Mouse (Mus musculus) forebrain, embryonic 12.5 days (tissue): Measurements from ENCODE around the gene Git1. TPM values are rescaled to one million over a fixed set of nuclear protein-coding genes. Genes with fewer than 3 reads are reported as not detected.

Experiments used
- ATAC-seq: fragments of 200-750 bp; cut with Nextera tagmentation; 2 replicates; pipeline ENCODE4 v1.8.0; 2017; ENCODE audit warnings: moderate TSS enrichment; ENCODE audit not compliant: low FRiP score
- H3K27ac ChIP-seq: fragments of 300-500 bp; sonication (generic); 2 replicates; pipeline ENCODE4 v1.5.1; 2016; ENCODE audit warnings: mild to moderate bottlenecking
- H3K27me3 ChIP-seq: fragments of 300-500 bp; sonication (generic); 2 replicates; pipeline ENCODE4 v1.6.1; 2016; ENCODE audit warnings: mild to moderate bottlenecking
- H3K36me3 ChIP-seq: fragments of 300-500 bp; sonication (generic); replicated peaks from 2 replicates; pipeline ENCODE4 v1.6.1; 2016; ENCODE audit warnings: mild to moderate bottlenecking
- H3K4me1 ChIP-seq: fragments of 300-500 bp; sonication (generic); 2 replicates; pipeline ENCODE4 v1.6.1; 2016
- H3K4me2 ChIP-seq: fragments of 300-500 bp; sonication (generic); 2 replicates; pipeline ENCODE4 v1.6.1; 2016; ENCODE audit warnings: mild to moderate bottlenecking, moderate library complexity
- H3K4me3 ChIP-seq: fragments of 300-500 bp; sonication (generic); replicated peaks from 2 replicates; pipeline ENCODE4 v1.5.1; 2016; ENCODE audit warnings: mild to moderate bottlenecking
- H3K9ac ChIP-seq: fragments of 300-500 bp; sonication (generic); 2 replicates; pipeline ENCODE4 v1.6.1; 2016; ENCODE audit warnings: mild to moderate bottlenecking
- H3K9me3 ChIP-seq: fragments of 300-500 bp; sonication (generic); 2 replicates; pipeline ENCODE4 v1.6.1; 2016
- WGBS: fragments of 180-500 bp; shearing (Covaris S2); methylation state at CpG from one replicate; pipeline ENCODE4 v1.1.7; 2016; 5-methylcytosine and 5-hydroxymethylcytosine counted together
- polyA plus RNA-seq: library from polyadenylated mRNA; unstranded; fragments of >200 nt; fragmentation: Nextera tagmentation; extraction: Ambion mirVana; gene quantifications from 2 replicates; pipeline ENCODE4 v1.2.1, GENCODE M21; 2016

Gene Git1
- polyA plus RNA-seq, 1 experiment from 2014 or later, result 14.6 TPM

DNA sequence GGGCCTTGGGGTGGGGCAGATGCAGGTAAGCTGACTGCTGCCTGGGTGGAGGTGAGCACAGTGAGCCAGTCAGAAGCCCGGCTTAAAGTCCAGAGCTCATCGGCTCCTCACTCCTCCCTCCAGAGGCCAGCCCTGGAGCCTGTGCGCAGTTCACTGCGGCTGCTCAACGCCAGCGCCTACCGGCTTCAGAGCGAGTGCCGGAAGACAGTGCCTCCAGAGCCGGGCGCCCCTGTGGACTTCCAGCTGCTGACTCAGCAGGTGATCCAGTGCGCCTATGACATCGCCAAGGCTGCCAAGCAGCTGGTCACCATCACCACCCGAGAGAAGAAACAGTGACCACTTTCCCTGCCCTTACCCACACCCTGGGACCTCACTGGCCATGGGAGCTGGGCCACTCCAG lies 12.9 kb downstream of the Git1 start:
- no peak for ATAC-seq
- WGBS, result 88% methylated on average over 14 of the region's 14 CpGs
- no peak overlapping the region for H3K4me2 ChIP-seq
- no peaks in the 10 kb centered on the region for H3K9me3 ChIP-seq
- no peak overlapping the region for H3K9ac ChIP-seq
- H3K4me3 ChIP-seq, result no peak overlapping the region
- H3K36me3 ChIP-seq, result peaks cover 63% of the 10 kb centered on the region
- H3K27me3 ChIP-seq, result 0 out of 2 replicates have a peak, but pooled peaks cover 3% of the 10 kb centered on the region
- H3K4me1 ChIP-seq, result peaks cover 8% of the 10 kb centered on the region
- 0 out of 2 replicates have a peak overlapping the region, but pooled peaks have one; percentile 8 for H3K27ac ChIP-seq

DNA sequence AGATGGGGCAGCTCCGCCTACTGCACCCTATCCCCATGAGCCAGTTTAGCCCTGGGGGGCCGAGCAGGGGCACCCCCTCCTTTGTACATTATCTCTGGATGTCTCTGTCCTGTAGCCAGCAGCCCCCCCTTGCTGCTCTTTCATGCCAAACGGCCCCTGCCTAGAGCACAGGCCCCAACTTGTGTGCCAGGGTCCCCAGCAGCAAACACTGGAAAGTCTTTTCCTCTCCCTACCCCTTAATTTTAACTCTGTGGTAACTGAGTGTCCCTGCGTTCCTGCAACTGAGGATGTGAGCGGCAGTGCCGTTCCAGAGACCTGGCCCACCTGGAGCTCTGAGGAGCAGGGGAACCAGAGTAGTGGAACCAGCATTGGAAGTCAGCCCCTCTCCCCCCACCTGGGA lies 13.6 kb downstream of the Git1 start:
- no peak for ATAC-seq

GRCm38 (mm10) chr11:77507426-77507825 lies 14.1 kb downstream of the Git1 start:
- H3K9ac ChIP-seq, result no peak overlapping the region

More for the DNA sequence above, 13.6 kb downstream of the Git1 start:
- Histone ChIP-seq H3K27me3 (0 out of 2 replicates have a peak, but pooled peaks cover 3% of the 10 kb centered on the region), H3K4me2 (no peak overlapping the region), H3K36me3 (peaks cover 62% of the 10 kb centered on the region), H3K4me3 (no peak overlapping the region), H3K9me3 (no peaks in the 10 kb centered on the region), H3K9ac (no peak overlapping the region), H3K27ac (no peak overlapping the region), H3K4me1 (peaks cover 9% of the 10 kb centered on the region)
- WGBS, result 87% methylated on average over 6 of the region's 6 CpGs

GRCm38 (mm10) chr11:77508068-77509021 lies 15.0 kb downstream of the Git1 start:
- Histone ChIP-seq H3K27ac (no peak overlapping the region), H3K36me3 (peaks cover 48% of the 10 kb centered on the region), H3K9ac (peak overlapping the region; percentile 44), H3K9me3 (no peaks in the 10 kb centered on the region), H3K4me3 (peak overlapping the region; percentile 31), H3K4me2 (peak overlapping the region; percentile 67), H3K27me3 (0 out of 2 replicates have a peak, but pooled peaks cover 3% of the 10 kb centered on the region), H3K4me1 (peaks cover 17% of the 10 kb centered on the region)
- WGBS, result 22% methylated on average over 49 of the region's 49 CpGs
- ATAC-seq, result peak; percentile 74

More at GRCm38 (mm10) chr11:77507426-77507825, 14.1 kb downstream of the Git1 start:
- Histone ChIP-seq H3K36me3 (peaks cover 58% of the 10 kb centered on the region), H3K27me3 (0 out of 2 replicates have a peak, but pooled peaks cover 3% of the 10 kb centered on the region), H3K4me3 (no peak overlapping the region), H3K4me2 (no peak overlapping the region), H3K27ac (no peak overlapping the region), H3K4me1 (peaks cover 13% of the 10 kb centered on the region), H3K9me3 (no peaks in the 10 kb centered on the region)
- WGBS, result 75% methylated on average over 4 of the region's 4 CpGs
- peak; percentile 15; the same call in 1 of the 2 replicates for ATAC-seq

- Histone ChIP-seq H3K4me2 (no peak overlapping the region), H3K9ac (no peak overlapping the region), H3K27ac (no peak overlapping the region), H3K9me3 (no peaks in the 10 kb centered on the region), H3K4me1 (peaks cover 46% of the 10 kb centered on the region), H3K36me3 (peaks cover 18% of the 10 kb centered on the region), H3K27me3 (peaks cover 26% of the 10 kb centered on the region), H3K4me3 (no peak overlapping the region)
- WGBS, result 83% methylated on average over 5 of the region's 5 CpGs
- ATAC-seq, result no peak
Observed at GRCm38 (mm10) chr11:77511336-77511735, 18.0 kb downstream of the Git1 start.

DNA sequence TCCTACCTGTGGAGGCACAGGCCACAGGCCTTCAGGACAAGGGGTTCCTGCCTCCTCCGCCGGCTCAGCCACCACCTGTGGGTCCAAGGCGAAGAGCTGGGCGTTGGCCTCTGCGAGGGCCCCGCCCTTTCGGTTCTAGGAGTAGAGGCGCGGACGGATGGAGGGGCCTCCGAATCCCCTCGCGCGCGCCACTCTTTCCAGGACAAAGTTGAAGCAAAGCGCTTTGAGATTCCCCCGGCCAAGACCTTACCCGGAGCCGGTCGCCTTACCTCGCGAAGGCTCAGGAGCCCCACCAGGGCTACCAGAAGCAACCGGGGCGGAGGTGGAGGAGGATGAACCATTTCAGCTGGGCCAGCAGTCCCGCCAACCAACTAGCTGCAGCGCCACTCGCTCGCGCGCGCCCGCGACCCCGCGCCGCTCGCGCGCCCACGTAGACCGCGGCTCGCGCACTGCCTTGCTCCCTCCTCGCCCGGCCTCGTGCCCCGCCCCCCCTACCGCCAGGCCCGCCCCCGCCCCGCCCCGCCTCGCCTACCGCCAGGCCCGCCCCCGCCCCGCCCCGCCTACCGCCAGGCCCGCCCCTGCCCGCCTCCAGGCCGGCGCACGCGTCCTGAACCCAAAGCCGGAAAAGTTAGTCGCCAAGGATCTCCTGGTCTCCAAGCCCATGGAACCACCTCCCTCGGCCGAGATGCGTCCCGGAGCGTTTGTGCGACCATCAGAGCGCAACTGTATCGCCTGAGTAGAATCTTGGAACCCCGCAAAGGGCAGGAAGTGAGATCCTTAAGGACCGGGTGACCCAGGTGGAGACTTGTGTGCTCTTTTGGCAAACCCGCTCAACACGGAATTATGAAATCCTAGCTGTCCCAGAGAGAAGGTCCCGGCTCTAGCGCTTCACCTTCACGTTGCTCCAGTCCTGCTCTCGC lies 19.8 kb downstream of the Git1 start:
- peaks cover 46% of the 10 kb centered on the region for H3K4me1 ChIP-seq
- H3K27ac ChIP-seq, result peak overlapping the region; percentile 61; the same call in 1 of the 2 replicates
- H3K36me3 ChIP-seq, result peaks cover 6% of the 10 kb centered on the region; the same call in 1 of the 2 replicates
- ATAC-seq, result peak; percentile 72
- peak overlapping the region; percentile 94 for H3K4me2 ChIP-seq
- WGBS, result under 1% methylated on average over 78 of the region's 84 CpGs
- H3K4me3 ChIP-seq, result peak overlapping the region; percentile 61
- H3K9ac ChIP-seq, result peak overlapping the region; percentile 72
- H3K27me3 ChIP-seq, result peaks cover 39% of the 10 kb centered on the region
- H3K9me3 ChIP-seq, result no peaks in the 10 kb centered on the region

DNA sequence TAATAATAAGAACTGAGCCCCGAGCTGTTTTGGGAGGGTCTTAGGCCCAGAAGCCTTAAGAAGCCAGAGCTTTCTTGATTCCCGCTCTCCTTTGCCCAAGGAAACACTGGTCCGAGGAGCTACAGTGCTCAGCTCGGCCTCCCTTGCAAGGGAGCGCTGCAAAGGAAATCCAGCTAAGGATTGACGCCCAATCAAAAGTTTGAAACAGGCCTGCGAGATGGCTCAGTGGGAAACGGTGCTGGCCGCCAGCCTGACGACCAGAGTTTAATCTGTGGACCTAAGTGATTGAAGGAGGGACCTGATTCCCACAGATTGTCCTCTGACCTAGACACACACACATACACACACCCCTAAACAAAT lies 20.4 kb downstream of the Git1 start:
- peaks cover 6% of the 10 kb centered on the region; the same call in 1 of the 2 replicates for H3K36me3 ChIP-seq
- H3K27me3 ChIP-seq, result peaks cover 36% of the 10 kb centered on the region
- no peak for ATAC-seq
- peak overlapping the region; percentile 72 for H3K9ac ChIP-seq
- H3K4me3 ChIP-seq, result peak overlapping the region; percentile 61
- H3K4me1 ChIP-seq, result peaks cover 40% of the 10 kb centered on the region
- WGBS, result 5% methylated on average over 10 of the region's 10 CpGs
- peak overlapping the region; percentile 38; the same call in 1 of the 2 replicates for H3K27ac ChIP-seq
- H3K9me3 ChIP-seq, result no peaks in the 10 kb centered on the region
- H3K4me2 ChIP-seq, result peak overlapping the region; percentile 94

DNA sequence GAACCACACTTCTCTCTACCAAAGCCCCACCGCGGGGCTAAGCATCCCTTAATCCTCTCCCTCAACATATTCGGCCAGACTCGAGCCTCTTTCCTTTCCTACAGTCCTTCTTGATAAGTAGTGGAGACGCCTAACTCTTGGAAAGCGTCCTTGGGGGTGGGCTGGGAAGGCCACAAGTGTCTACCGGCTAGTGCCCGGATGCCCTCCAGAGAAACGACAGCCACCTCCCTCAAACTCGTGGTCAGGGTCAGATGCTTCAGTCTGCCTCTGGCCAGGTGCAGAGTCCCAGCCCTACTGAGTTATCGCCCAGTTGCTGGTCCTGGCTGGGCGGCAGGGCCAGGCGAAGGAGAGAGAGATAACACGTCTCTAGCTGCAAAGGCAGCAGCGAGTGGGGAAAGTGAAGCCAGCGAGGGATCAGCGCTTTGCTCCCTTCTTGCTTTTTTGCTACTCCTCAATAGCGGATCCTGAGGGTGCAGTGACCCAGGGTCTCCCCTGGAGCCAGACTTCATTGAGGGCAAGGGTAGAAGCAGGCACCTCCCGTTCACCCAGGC lies 21.0 kb downstream of the Git1 start:
- H3K27me3 ChIP-seq, result peaks cover 36% of the 10 kb centered on the region
- H3K4me3 ChIP-seq, result peak overlapping the region; percentile 54
- ATAC-seq, result no peak
- H3K27ac ChIP-seq, result 0 out of 2 replicates have a peak overlapping the region, but pooled peaks have one; percentile 32
- no peaks in the 10 kb centered on the region for H3K9me3 ChIP-seq
- peaks cover under 1% of the 10 kb centered on the region; the same call in 1 of the 2 replicates for H3K36me3 ChIP-seq
- 4% methylated on average over 19 of the region's 19 CpGs for WGBS
- peak overlapping the region; percentile 94 for H3K4me2 ChIP-seq
- H3K4me1 ChIP-seq, result peaks cover 42% of the 10 kb centered on the region
- peak overlapping the region; percentile 62 for H3K9ac ChIP-seq

GRCm38 (mm10) chr11:77514832-77515636 lies 21.7 kb downstream of the Git1 start, which contains the start of gene Abhd15:
TSS of gene Abhd15 (plus strand) at chr11:77515121.
- Histone ChIP-seq H3K9me3 (no peaks in the 10 kb centered on the region), H3K4me3 (peak within 1 kb of the TSS; percentile 54), H3K9ac (peak within 1 kb of the TSS; percentile 62), H3K4me1 (peaks cover 49% of the 10 kb centered on the region), H3K36me3 (no peaks in the 10 kb centered on the region; the same call in 1 of the 2 replicates), H3K27me3 (peaks cover 36% of the 10 kb centered on the region), H3K27ac (peak within 1 kb of the TSS; percentile 57), H3K4me2 (peak within 1 kb of the TSS; percentile 94)
- ATAC-seq, result peak; percentile 56
- under 1% methylated on average over 67 of the region's 72 CpGs for WGBS

- Histone ChIP-seq H3K27me3 (peaks cover 36% of the 10 kb centered on the region), H3K4me2 (peak within 1 kb of the TSS; percentile 94), H3K9ac (peak within 1 kb of the TSS; percentile 62), H3K9me3 (no peaks in the 10 kb centered on the region), H3K27ac (peak within 1 kb of the TSS; percentile 57), H3K4me3 (peak within 1 kb of the TSS; percentile 54), H3K36me3 (no peaks in the 10 kb centered on the region), H3K4me1 (peaks cover 56% of the 10 kb centered on the region)
- ATAC-seq, result no peak; the same call in 1 of the 2 replicates
- 5% methylated on average over 39 of the region's 39 CpGs for WGBS
Observed at GRCm38 (mm10) chr11:77515637-77516552, 22.5 kb downstream of the Git1 start, which contains the start of gene Trp53i13. TSS of gene Trp53i13 (minus strand) at chr11:77515980.
